Mouse (Mus musculus): ENCODE results near the gene Hspa5.

DNA sequence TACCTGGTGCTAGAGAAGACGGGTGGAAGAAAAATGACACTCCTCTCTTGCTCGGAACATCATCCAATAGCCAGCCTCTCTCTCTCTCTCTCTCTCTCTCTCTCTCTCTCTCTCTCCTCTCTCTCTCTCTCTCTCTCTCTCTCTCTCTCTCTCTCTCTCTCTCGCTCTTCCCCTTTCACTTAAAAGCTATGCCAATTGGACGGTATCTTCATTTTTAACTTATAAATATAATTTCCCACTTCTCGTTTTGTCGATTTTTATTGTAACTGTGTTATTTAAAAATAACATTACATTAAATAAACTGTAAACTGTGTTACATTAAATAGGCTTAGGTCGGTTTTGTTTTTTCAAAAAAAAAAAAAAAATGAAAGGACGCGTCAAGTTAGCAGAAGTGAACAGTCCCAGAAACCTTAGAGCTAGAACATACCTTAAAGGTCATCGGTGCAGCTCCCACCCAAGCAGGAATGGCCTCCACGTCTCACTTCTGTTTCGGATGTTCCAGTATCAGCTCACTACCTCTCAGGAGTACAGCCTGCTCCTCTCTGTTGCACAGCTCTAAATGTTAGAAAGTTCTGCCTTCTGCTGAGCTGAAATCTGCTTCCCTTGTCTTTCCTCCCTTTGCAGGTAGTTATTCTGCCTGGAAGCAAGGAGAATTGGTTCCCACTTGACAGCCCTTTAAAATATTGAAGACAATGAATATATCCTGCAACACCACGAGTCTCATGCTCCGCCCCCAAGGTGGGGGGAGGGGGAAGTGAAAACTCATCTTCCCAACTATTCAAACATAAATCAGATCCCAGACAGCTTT is 17.0 kb upstream of the Hspa5 start, which contains the start of gene Gapvd1:
- TF ChIP-seq CTCF (IDR thresholded peaks at IDR 0.05): no peak
- no peak for TF ChIP-seq POLR2A (IDR thresholded peaks at IDR 0.05; ENCODE audit: insufficient read depth, low read depth, low read length)
- no peak for TF ChIP-seq EP300 (IDR thresholded peaks at IDR 0.05; ENCODE audit: insufficient read depth, low read depth, low read length)
